Mouse (Mus musculus) liver, embryonic 14.5 days (tissue): Measurements from ENCODE around the gene Ube2e3. TPM values are rescaled to one million over a fixed set of nuclear protein-coding genes. Genes with fewer than 3 reads are reported as not detected.

Source experiments
- ATAC-seq: fragments of 200-750 bp; cut with Nextera tagmentation; 2 replicates; pipeline ENCODE4 v1.8.0; 2017; ENCODE audit warnings: moderate number of reproducible peaks, mild to moderate bottlenecking, moderate library complexity; ENCODE audit not compliant: insufficient read depth
- DNase-seq, 3 experiments: peaks; one replicate each; pipeline ENCODE4 v3.0.0-alpha.2; 2012 to 2013; ENCODE audit warnings: low read depth in 3 of 3, low spot score in 3 of 3
- H3K27ac ChIP-seq: fragments of 300-500 bp; sonication (generic); 2 replicates; pipeline ENCODE4 v1.5.1; 2014; ENCODE audit warnings: moderate library complexity, mild to moderate bottlenecking, control low read depth, inconsistent platforms
- H3K27me3 ChIP-seq: fragments of 300-500 bp; sonication (generic); 2 replicates; pipeline ENCODE4 v1.6.1; 2014; ENCODE audit warnings: mild to moderate bottlenecking, low read length, moderate library complexity; ENCODE audit not compliant: control insufficient read depth, insufficient read depth
- H3K36me3 ChIP-seq: fragments of 300-500 bp; sonication (generic); replicated peaks from 2 replicates; pipeline ENCODE4 v1.6.1; 2014; ENCODE audit warnings: low read depth; ENCODE audit not compliant: control insufficient read depth, insufficient read depth
- H3K4me1 ChIP-seq, 2 experiments: fragments of 200-500 bp in 1 of 2; fragments of 300-500 bp in 1 of 2; sonication (generic) in 1 of 2; replicated peaks; 2 replicates each; pipeline ENCODE4 v1.6.1; 2012 to 2014; ENCODE audit warnings: antibody characterized with exemption in 1 of 2, inconsistent platforms in 1 of 2, low read length in 1 of 2; ENCODE audit not compliant: control insufficient read depth in 2 of 2, insufficient read depth in 2 of 2
- H3K4me2 ChIP-seq: fragments of 300-500 bp; sonication (generic); 2 replicates; pipeline ENCODE4 v1.6.1; 2014; ENCODE audit warnings: low read depth, mild to moderate bottlenecking, control low read depth, moderate library complexity
- H3K4me3 ChIP-seq, 2 experiments: fragments of 200-500 bp in 1 of 2; fragments of 300-500 bp in 1 of 2; sonication (generic) in 1 of 2; 2 replicates each; pipeline ENCODE4 v1.5.1; 2012 to 2014; ENCODE audit warnings: low read depth in 2 of 2, low read length in 2 of 2, mild to moderate bottlenecking in 2 of 2, control low read depth in 1 of 2, inconsistent platforms in 1 of 2, moderate library complexity in 1 of 2; ENCODE audit not compliant: insufficient read depth in 1 of 2
- H3K9ac ChIP-seq: fragments of 300-500 bp; sonication (generic); replicated peaks from 2 replicates; pipeline ENCODE4 v1.6.1; 2014; ENCODE audit warnings: mild to moderate bottlenecking, control low read depth, moderate library complexity
- H3K9me3 ChIP-seq: fragments of 300-500 bp; sonication (generic); 2 replicates; pipeline ENCODE4 v1.6.1; 2016; ENCODE audit warnings: low read length, mixed read lengths; ENCODE audit not compliant: control insufficient read depth
- CTCF ChIP-seq: IDR thresholded peaks from 2 replicates; pipeline ENCODE4 v1.5.1; 2016; ENCODE audit warnings: antibody characterized with exemption, low read depth, control low read depth
- EP300 ChIP-seq: IDR thresholded peaks from 2 replicates; pipeline ENCODE4 v1.6.1; 2016; ENCODE audit warnings: antibody characterized with exemption, low read depth
- WGBS: fragments of 180-500 bp; shearing (Covaris S2); extraction: QIAGEN DNeasy Blood & Tissue Kit; methylation state at CpG from one replicate; pipeline ENCODE4 v1.1.7; 2014; ENCODE audit not compliant: insufficient replicate concordance; 5-methylcytosine and 5-hydroxymethylcytosine counted together
- polyA plus RNA-seq, 2 experiments: library from polyadenylated mRNA; depleted of rRNA in 1 of 2; stranded (reverse) in 1 of 2; unstranded in 1 of 2; fragments of >200 nt; fragmentation: Nextera tagmentation in 1 of 2; extraction: Ambion mirVana in 1 of 2; gene quantifications; 2 replicates each; pipeline versions ENCODE4 v1.2.1 to v1.2.3; 2012 to 2014

Ube2e3 gene
- polyA plus RNA-seq, 2 experiments: 39.1 to 92.1 TPM

DNA sequence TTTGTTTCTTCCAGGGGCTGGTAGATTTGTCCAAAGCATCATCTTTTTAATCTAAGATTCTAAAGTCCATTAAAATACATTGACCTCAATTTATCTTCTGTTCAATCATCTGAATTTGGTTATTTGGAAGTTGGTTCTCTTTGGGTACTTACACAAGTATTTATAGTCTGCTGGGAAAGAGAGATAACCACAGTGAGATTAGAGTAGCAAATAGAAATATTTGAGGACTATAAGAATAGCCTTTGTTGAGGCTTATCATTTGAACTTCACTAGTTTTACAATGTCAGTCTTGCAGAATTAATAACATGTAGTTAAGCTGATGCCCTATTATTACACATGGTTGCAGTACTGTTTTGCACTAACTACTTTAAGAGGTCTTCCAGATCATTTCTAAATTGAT lies 43.6 kb downstream of the Ube2e3 start:
- ATAC-seq: no peak
- Histone ChIP-seq H3K4me2 (no peak overlapping the region), H3K9me3 (no peaks in the 10 kb centered on the region), H3K36me3 (0 out of 2 replicates have a peak, but pooled peaks cover 4% of the 10 kb centered on the region), H3K27ac (no peak overlapping the region), H3K4me3 (no peak overlapping the region), H3K27me3 (no peaks in the 10 kb centered on the region), H3K9ac (no peak overlapping the region), H3K4me1 (peaks cover 0 to 6% of the 10 kb centered on the region in 2 experiments; a peak in 2 of 4 replicates)
- TF ChIP-seq EP300 (no peak), CTCF (no peak)
- no peak for DNase-seq

DNA sequence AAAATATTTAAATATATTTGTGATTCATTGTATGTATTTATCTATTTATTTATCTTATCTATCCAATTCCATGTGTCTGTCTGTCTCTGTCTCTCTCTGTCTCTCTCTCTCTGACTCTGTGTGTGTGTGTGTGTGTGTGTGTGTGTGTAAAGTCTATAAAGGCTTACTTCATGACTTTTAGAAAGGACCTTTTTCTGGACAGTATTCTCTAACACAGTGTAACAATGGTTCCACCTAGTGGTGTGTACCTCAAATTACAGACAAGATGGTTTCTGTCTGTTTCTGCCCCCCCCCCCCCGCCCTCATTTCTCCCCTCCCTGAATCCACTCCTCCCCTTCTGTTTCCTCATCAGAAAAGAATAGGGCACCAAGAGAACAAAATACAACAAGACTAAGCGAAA lies 46.9 kb downstream of the Ube2e3 start:
- no peak for TF ChIP-seq EP300
- TF ChIP-seq CTCF: peak; percentile 60
- peak in 1 of 3 experiments; percentile 22 for DNase-seq
- H3K9ac ChIP-seq: no peak overlapping the region
- H3K9me3 ChIP-seq: no peaks in the 10 kb centered on the region
- H3K4me2 ChIP-seq: no peak overlapping the region
- peak; percentile 59; the same call in 1 of the 2 replicates for ATAC-seq
- peaks cover 5% of the 10 kb centered on the region for H3K36me3 ChIP-seq
- H3K4me1 ChIP-seq: peaks cover 0 to 3% of the 10 kb centered on the region in 2 experiments; a peak in 1 of 4 replicates
- H3K27ac ChIP-seq: no peak overlapping the region
- WGBS: 62% methylated on average over 2 of the region's 2 CpGs
- H3K27me3 ChIP-seq: no peaks in the 10 kb centered on the region
- no peak overlapping the region for H3K4me3 ChIP-seq

DNA sequence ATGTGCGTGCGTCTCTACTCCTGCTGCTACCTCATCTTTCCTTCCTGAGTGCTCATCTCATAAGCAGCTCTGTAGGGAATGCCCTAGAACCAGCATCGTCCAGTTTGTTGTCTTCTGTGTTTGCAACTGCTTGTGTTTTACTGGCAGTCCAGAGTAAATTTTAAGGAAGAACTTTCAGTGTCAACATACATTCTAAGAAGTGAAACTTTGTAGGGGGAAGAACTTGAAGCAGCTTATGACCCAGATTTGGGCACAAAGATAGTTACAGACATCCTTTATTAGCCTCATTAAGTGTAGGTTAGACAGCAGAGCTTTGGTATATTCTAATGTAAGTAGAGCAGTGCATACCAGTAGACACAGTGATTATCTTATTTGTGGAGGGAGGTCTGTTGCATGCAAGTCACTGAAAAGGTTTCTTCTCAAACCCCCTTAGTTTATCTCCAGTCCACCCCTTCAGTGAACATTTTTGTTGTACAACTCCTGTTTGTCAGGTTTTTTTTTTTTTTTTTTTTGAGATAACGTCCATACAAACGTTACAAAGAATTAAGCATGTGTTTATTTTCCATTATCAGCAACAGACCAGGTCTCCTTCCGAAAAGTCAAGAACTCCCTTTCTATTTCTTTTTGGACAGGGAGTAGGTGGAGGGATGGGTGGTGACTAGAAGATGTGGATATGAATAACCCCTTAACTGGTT lies 55.2 kb downstream of the Ube2e3 start:
- Histone ChIP-seq H3K4me2 (no peak overlapping the region), H3K27ac (no peak overlapping the region; the same call in 1 of the 2 replicates)

DNA sequence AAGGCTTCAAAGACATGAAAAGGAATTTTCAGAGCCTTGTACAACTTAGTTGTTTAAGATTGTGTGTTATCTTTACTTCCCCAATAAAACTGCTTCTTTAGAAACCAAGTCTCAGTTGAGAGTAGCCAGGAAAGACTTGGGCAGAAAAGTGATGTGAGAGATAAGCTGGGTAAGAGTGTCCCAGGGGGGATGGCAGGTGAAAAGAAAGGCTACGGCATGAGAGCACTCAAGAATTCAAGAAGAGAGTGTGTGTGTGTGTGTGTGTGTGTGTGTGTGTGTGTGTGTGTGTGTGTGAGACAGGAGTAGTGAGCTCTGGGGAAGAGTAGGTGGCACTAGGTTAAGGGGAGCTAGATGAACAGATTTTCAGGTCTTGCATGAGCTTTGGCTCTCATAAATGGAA lies 57.9 kb downstream of the Ube2e3 start:
- no peak for DNase-seq
- no peaks in the 10 kb centered on the region for H3K9me3 ChIP-seq
- no peak for TF ChIP-seq EP300
- TF ChIP-seq CTCF: no peak

More for the DNA sequence above, 55.2 kb downstream of the Ube2e3 start:
- DNase-seq (peak in 2 of 3 experiments; percentile 9 to 26), ATAC-seq (peak; percentile 69)
- Histone ChIP-seq H3K27me3 (no peaks in the 10 kb centered on the region), H3K36me3 (peaks cover 3% of the 10 kb centered on the region), H3K4me1 (peaks cover 0 to 9% of the 10 kb centered on the region in 2 experiments; a peak in 3 of 4 replicates), H3K9me3 (no peaks in the 10 kb centered on the region), H3K4me3 (no peak overlapping the region), H3K9ac (no peak overlapping the region)
- TF ChIP-seq CTCF (no peak), EP300 (0 out of 2 replicates have a peak, but pooled peaks have one; percentile 39)
- 39% methylated on average over 6 of the region's 6 CpGs for WGBS

DNA sequence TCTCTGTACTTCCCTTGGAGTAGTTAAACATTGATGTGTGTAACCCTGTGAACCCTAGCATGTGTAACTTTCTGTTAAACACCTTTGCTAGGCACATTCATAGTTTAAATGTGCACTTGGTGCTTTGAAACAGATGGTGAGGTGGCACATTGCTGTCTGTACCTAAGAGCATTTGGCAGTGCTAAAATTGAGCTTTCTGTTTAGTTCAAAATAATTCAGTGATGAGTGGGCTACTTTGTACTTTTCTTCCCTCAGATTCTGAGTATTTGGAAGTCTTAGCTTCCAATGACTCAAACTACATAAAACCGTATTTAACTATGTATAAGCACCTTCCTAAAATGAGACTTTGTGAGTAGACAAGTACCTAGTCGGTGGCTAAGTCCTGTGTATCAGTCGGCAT lies 59.7 kb downstream of the Ube2e3 start:
- Histone ChIP-seq H3K9me3 (no peaks in the 10 kb centered on the region), H3K9ac (no peak overlapping the region), H3K27me3 (no peaks in the 10 kb centered on the region), H3K4me3 (no peak overlapping the region), H3K4me2 (no peak overlapping the region), H3K4me1 (peaks cover 0 to 9% of the 10 kb centered on the region in 2 experiments; a peak in 3 of 4 replicates), H3K36me3 (no peaks in the 10 kb centered on the region; the same call in 1 of the 2 replicates), H3K27ac (no peak overlapping the region)
- TF ChIP-seq CTCF (no peak), EP300 (no peak)
- 75% methylated on average over 3 of the region's 3 CpGs for WGBS
- DNase-seq: no peak
- no peak for ATAC-seq

More for the DNA sequence above, 57.9 kb downstream of the Ube2e3 start:
- Histone ChIP-seq H3K4me2 (no peak overlapping the region), H3K9ac (no peak overlapping the region), H3K4me1 (peaks cover 0 to 9% of the 10 kb centered on the region in 2 experiments; a peak in 3 of 4 replicates), H3K4me3 (no peak overlapping the region), H3K27ac (no peak overlapping the region), H3K27me3 (no peaks in the 10 kb centered on the region), H3K36me3 (no peaks in the 10 kb centered on the region; the same call in 1 of the 2 replicates)
- 38% methylated on average over 1 of the region's 1 CpGs for WGBS
- no peak for ATAC-seq
